Mouse (Mus musculus): ENCODE results near the gene Tfcp2. TPM values are rescaled to one million over a fixed set of nuclear protein-coding genes. Genes with fewer than 3 reads are reported as not detected.
A peak's percentile ranks its signal among the peaks of the same experiment; 100 is the strongest.
"Not testable (repeated sequence)": the region's sequence is repeated elsewhere in the genome, so short reads cannot be mapped to it uniquely, and the experiment has no call there.

Gene Tfcp2
- polyA plus RNA-seq, 1 experiment from 2014 or later: 10.9 TPM

GRCm38 (mm10) chr15:100539411-100539810 lies 12.4 kb downstream of the Tfcp2 start:
- WGBS (ENCODE audit: missing documents): 92% methylated on average over 9 of the region's 9 CpGs

GRCm38 (mm10) chr15:100537913-100538312 lies 13.9 kb downstream of the Tfcp2 start:
- H3K27ac ChIP-seq: no peak overlapping the region
- H3K4me3 ChIP-seq (ENCODE audit: inconsistent target): no peak overlapping the region
- 81% methylated on average over 6 of the region's 6 CpGs for WGBS (ENCODE audit: missing documents)
- no peaks in the 10 kb centered on the region for H3K36me3 ChIP-seq (ENCODE audit: inconsistent target)
- H3K79me2 ChIP-seq (ENCODE audit: inconsistent target): no peaks in the 10 kb centered on the region

More at GRCm38 (mm10) chr15:100539411-100539810, 12.4 kb downstream of the Tfcp2 start:
- Histone ChIP-seq H3K36me3 (ENCODE audit: inconsistent target) (no peaks in the 10 kb centered on the region), H3K79me2 (ENCODE audit: inconsistent target) (no peaks in the 10 kb centered on the region), H3K4me3 (ENCODE audit: inconsistent target) (no peak overlapping the region), H3K27ac (no peak overlapping the region)

GRCm38 (mm10) chr15:100527900-100528299 lies 23.9 kb downstream of the Tfcp2 start:
- 91% methylated on average over 5 of the region's 5 CpGs for WGBS (ENCODE audit: missing documents)
- Histone ChIP-seq H3K79me2 (ENCODE audit: inconsistent target) (no peaks in the 10 kb centered on the region), H3K27ac (no peak overlapping the region), H3K36me3 (ENCODE audit: inconsistent target) (no peaks in the 10 kb centered on the region), H3K4me3 (ENCODE audit: inconsistent target) (no peak overlapping the region)

GRCm38 (mm10) chr15:100525405-100525804 lies 26.4 kb downstream of the Tfcp2 start:
- no peaks in the 10 kb centered on the region for H3K79me2 ChIP-seq (ENCODE audit: inconsistent target)
- H3K27ac ChIP-seq: no peak overlapping the region
- H3K36me3 ChIP-seq (ENCODE audit: inconsistent target): no peaks in the 10 kb centered on the region
- WGBS (ENCODE audit: missing documents): 89% methylated on average over 13 of the region's 14 CpGs
- H3K4me3 ChIP-seq (ENCODE audit: inconsistent target): no peak overlapping the region

GRCm38 (mm10) chr15:100520306-100520705 lies 31.5 kb downstream of the Tfcp2 start:
- Histone ChIP-seq H3K4me3 (ENCODE audit: inconsistent target) (no peak overlapping the region), H3K79me2 (ENCODE audit: inconsistent target) (no peaks in the 10 kb centered on the region), H3K27ac (no peak overlapping the region), H3K36me3 (ENCODE audit: inconsistent target) (peaks cover 7% of the 10 kb centered on the region; the same call in 1 of the 2 replicates)
- 90% methylated on average over 13 of the region's 14 CpGs for WGBS (ENCODE audit: missing documents)

- Histone ChIP-seq H3K79me2 (ENCODE audit: inconsistent target) (no peaks in the 10 kb centered on the region), H3K4me3 (ENCODE audit: inconsistent target) (no peak overlapping the region), H3K36me3 (ENCODE audit: inconsistent target) (peaks cover 25% of the 10 kb centered on the region; the same call in 1 of the 2 replicates), H3K27ac (no peak overlapping the region)
- 91% methylated on average over 2 of the region's 2 CpGs for WGBS (ENCODE audit: missing documents)
Measured at GRCm38 (mm10) chr15:100515121-100515520, 36.7 kb downstream of the Tfcp2 start.

GRCm38 (mm10) chr15:100513387-100513786 lies 38.4 kb downstream of the Tfcp2 start:
- Histone ChIP-seq H3K4me3 (ENCODE audit: inconsistent target) (no peak overlapping the region), H3K27ac (no peak overlapping the region), H3K79me2 (ENCODE audit: inconsistent target) (no peaks in the 10 kb centered on the region), H3K36me3 (ENCODE audit: inconsistent target) (peaks cover 23% of the 10 kb centered on the region; the same call in 1 of the 2 replicates)
- 100% methylated on average over 4 of the region's 4 CpGs for whole genome bisulfite sequencing (ENCODE audit: missing documents)

- 87% methylated on average over 11 of the region's 11 CpGs for WGBS (ENCODE audit: missing documents)
- peaks cover 17% of the 10 kb centered on the region; the same call in 1 of the 2 replicates for H3K36me3 ChIP-seq (ENCODE audit: inconsistent target)
- H3K27ac ChIP-seq: no peak overlapping the region
- no peaks in the 10 kb centered on the region for H3K79me2 ChIP-seq (ENCODE audit: inconsistent target)
- no peak overlapping the region for H3K4me3 ChIP-seq (ENCODE audit: inconsistent target)
Measured at GRCm38 (mm10) chr15:100510072-100510471, 41.7 kb downstream of the Tfcp2 start.

- Histone ChIP-seq H3K79me2 (ENCODE audit: inconsistent target) (no peaks in the 10 kb centered on the region), H3K36me3 (ENCODE audit: inconsistent target) (peaks cover 17% of the 10 kb centered on the region; the same call in 1 of the 2 replicates), H3K27ac (no peak overlapping the region), H3K4me3 (ENCODE audit: inconsistent target) (no peak overlapping the region)
- 96% methylated on average over 10 of the region's 13 CpGs for WGBS (ENCODE audit: missing documents)
Measured at GRCm38 (mm10) chr15:100508454-100509167, 43.2 kb downstream of the Tfcp2 start.

GRCm38 (mm10) chr15:100499506-100499905 lies 52.3 kb downstream of the Tfcp2 start:
- H3K27ac ChIP-seq; H3K79me2 ChIP-seq (ENCODE audit: inconsistent target); H3K4me3 ChIP-seq (ENCODE audit: inconsistent target); H3K36me3 ChIP-seq (ENCODE audit: inconsistent target): not testable (repeated sequence)
- WGBS (ENCODE audit: missing documents): 85% methylated on average over 6 of the region's 8 CpGs

- WGBS (ENCODE audit: missing documents): under 1% methylated on average over 33 of the region's 40 CpGs
Measured at GRCm38 (mm10) chr15:100495102-100495501, 56.7 kb downstream of the Tfcp2 start, which contains the start of gene Csrnp2. TSS of gene Csrnp2 (minus strand) at chr15:100495488.

GRCm38 (mm10) chr15:100494647-100495046 lies 57.2 kb downstream of the Tfcp2 start:
- Histone ChIP-seq H3K4me3 (ENCODE audit: inconsistent target) (peak overlapping the region; percentile 24), H3K79me2 (ENCODE audit: inconsistent target) (no peaks in the 10 kb centered on the region), H3K36me3 (ENCODE audit: inconsistent target) (no peaks in the 10 kb centered on the region), H3K27ac (no peak overlapping the region)
- under 1% methylated on average over 25 of the region's 29 CpGs for WGBS (ENCODE audit: missing documents)

More at GRCm38 (mm10) chr15:100495102-100495501, 56.7 kb downstream of the Tfcp2 start, which contains the start of gene Csrnp2:
- Histone ChIP-seq H3K79me2 (ENCODE audit: inconsistent target) (no peaks in the 10 kb centered on the region), H3K4me3 (ENCODE audit: inconsistent target) (peak within 1 kb of the TSS; percentile 29), H3K27ac (no peak within 1 kb of the TSS), H3K36me3 (ENCODE audit: inconsistent target) (no peaks in the 10 kb centered on the region)

GRCm38 (mm10) chr15:100491966-100492365 lies 59.8 kb downstream of the Tfcp2 start:
- no peak overlapping the region for H3K27ac ChIP-seq
- no peak overlapping the region for H3K4me3 ChIP-seq (ENCODE audit: inconsistent target)
- 94% methylated on average over 9 of the region's 9 CpGs for WGBS (ENCODE audit: missing documents)
- no peaks in the 10 kb centered on the region for H3K36me3 ChIP-seq (ENCODE audit: inconsistent target)
- no peaks in the 10 kb centered on the region for H3K79me2 ChIP-seq (ENCODE audit: inconsistent target)

GRCm38 (mm10) chr15:100489263-100489662 lies 62.5 kb downstream of the Tfcp2 start:
- Histone ChIP-seq H3K36me3 (ENCODE audit: inconsistent target) (no peaks in the 10 kb centered on the region), H3K27ac (no peak overlapping the region), H3K79me2 (ENCODE audit: inconsistent target) (no peaks in the 10 kb centered on the region), H3K4me3 (ENCODE audit: inconsistent target) (no peak overlapping the region)
- WGBS (ENCODE audit: missing documents): 94% methylated on average over 15 of the region's 15 CpGs

GRCm38 (mm10) chr15:100488297-100488696 lies 63.5 kb downstream of the Tfcp2 start:
- H3K36me3 ChIP-seq (ENCODE audit: inconsistent target); H3K27ac ChIP-seq; H3K79me2 ChIP-seq (ENCODE audit: inconsistent target); H3K4me3 ChIP-seq (ENCODE audit: inconsistent target): not testable (repeated sequence)
- WGBS (ENCODE audit: missing documents): 70% methylated on average over 1 of the region's 1 CpGs
